Mouse (Mus musculus) bone marrow, adult 2 months (tissue): ENCODE results near the gene D430041D05Rik.

Experiments used
- CTCF ChIP-seq: fragments of 200-500 bp; IDR thresholded peaks from 2 replicates; pipeline ENCODE4 v1.5.1; 2011; ENCODE audit warnings: low read length, control low read depth; ENCODE audit not compliant: control insufficient read depth, insufficient read depth
- POLR2A ChIP-seq: fragments of 200-500 bp; IDR thresholded peaks from 2 replicates; pipeline ENCODE4 v1.6.1; 2011; ENCODE audit warnings: low read depth, mild to moderate bottlenecking, control low read depth, low read length, borderline replicate concordance; ENCODE audit not compliant: control insufficient read depth

DNA sequence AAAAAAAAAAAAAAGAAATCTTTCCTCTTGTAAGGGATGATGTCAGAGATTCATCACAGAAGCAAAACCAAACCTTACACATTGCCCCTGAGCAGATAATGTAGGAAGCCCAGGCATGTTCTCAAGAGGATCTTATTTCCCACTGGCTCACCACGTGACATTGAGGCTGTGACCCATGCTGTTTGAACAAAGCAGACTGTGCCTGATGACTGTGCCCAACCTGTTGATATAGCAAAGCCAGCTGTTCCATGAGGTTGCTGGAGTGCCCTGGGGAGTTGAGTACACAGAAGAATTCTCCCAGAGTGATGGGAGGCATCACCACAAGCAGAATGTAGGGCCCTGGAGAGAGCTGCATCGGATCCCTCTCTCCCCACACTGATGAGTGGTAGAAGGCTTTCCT, 274.9 kb downstream of the D430041D05Rik start:
- TF ChIP-seq CTCF (no peak), POLR2A (no peak)
